Mouse (Mus musculus): ENCODE measurements around the gene Gzmm. TPM values are rescaled to one million over a fixed set of nuclear protein-coding genes. Genes with fewer than 3 reads are reported as not detected.
A peak's percentile ranks its signal among the peaks of the same experiment; 100 is the strongest.
"Not testable (repeated sequence)": the region's sequence is repeated elsewhere in the genome, so short reads cannot be mapped to it uniquely, and the experiment has no call there.

The Gzmm gene
- polyA plus RNA-seq, 1 experiment from 2014 or later, result 0.65 TPM

- WGBS, result 70% methylated on average over 13 of the region's 13 CpGs
These were observed 6.7 kb downstream of the Gzmm start for GRCm38 (mm10) chr10:79695231-79696128.

DNA sequence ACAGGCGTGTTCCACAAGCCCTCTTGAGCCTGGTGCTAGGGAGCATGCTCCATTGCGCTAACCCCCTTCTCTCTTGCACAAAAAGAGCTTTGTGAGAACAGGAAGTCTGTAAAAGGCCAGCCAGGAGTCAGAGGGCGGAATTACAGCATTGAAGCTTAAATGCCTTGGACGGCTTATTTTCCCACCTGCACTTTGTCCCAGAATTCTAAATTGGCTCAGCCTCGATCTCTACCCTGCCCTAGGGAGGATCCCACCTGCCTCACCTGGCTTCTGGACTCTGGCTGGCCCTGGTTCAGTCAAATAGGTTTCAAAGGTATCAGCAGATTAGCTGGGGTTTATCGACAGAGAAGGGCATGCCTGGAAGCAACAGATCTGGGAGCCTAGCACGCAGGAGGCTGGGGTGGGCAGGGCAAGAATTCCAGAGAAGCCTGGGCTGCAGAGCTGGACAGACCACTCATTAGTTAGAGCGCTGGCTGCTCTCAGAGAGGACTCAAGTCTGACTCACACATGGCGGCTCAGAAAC, 7.4 kb downstream of the Gzmm start:
- no peaks in the 10 kb centered on the region for H3K36me3 ChIP-seq
- no peak overlapping the region for H3K27ac ChIP-seq
- WGBS, result 63% methylated on average over 9 of the region's 9 CpGs
- H3K9me3 ChIP-seq, result 0 out of 2 replicates have a peak, but pooled peaks cover 3% of the 10 kb centered on the region
- no peak overlapping the region for H3K9ac ChIP-seq
- no peak for ATAC-seq (ENCODE audit: low FRiP score, low read depth)
- H3K4me2 ChIP-seq (replicated peaks), result no peak overlapping the region
- H3K4me1 ChIP-seq, result 0 out of 2 replicates have a peak, but pooled peaks cover 4% of the 10 kb centered on the region
- H3K4me3 ChIP-seq, result no peak overlapping the region
- no peaks in the 10 kb centered on the region for H3K27me3 ChIP-seq (replicated peaks)

More at GRCm38 (mm10) chr10:79695231-79696128, 6.7 kb downstream of the Gzmm start:
- Histone ChIP-seq H3K4me1 (0 out of 2 replicates have a peak, but pooled peaks cover 4% of the 10 kb centered on the region), H3K4me3 (no peak overlapping the region), H3K4me2 (replicated peaks) (no peak overlapping the region), H3K27ac (no peak overlapping the region), H3K27me3 (replicated peaks) (no peaks in the 10 kb centered on the region), H3K9me3 (0 out of 2 replicates have a peak, but pooled peaks cover 3% of the 10 kb centered on the region), H3K36me3 (no peaks in the 10 kb centered on the region), H3K9ac (no peak overlapping the region)
- no peak for ATAC-seq (ENCODE audit: low FRiP score, low read depth)

- Histone ChIP-seq H3K4me1 (0 out of 2 replicates have a peak, but pooled peaks cover 4% of the 10 kb centered on the region), H3K27ac (no peak overlapping the region), H3K9ac (no peak overlapping the region), H3K4me3 (no peak overlapping the region), H3K4me2 (replicated peaks) (no peak overlapping the region), H3K9me3 (no peaks in the 10 kb centered on the region), H3K27me3 (replicated peaks) (no peaks in the 10 kb centered on the region), H3K36me3 (no peaks in the 10 kb centered on the region)
- WGBS, result 76% methylated on average over 6 of the region's 6 CpGs
- no peak for ATAC-seq (ENCODE audit: low FRiP score, low read depth)
These were observed 9.1 kb downstream of the Gzmm start for GRCm38 (mm10) chr10:79697916-79698315.

DNA sequence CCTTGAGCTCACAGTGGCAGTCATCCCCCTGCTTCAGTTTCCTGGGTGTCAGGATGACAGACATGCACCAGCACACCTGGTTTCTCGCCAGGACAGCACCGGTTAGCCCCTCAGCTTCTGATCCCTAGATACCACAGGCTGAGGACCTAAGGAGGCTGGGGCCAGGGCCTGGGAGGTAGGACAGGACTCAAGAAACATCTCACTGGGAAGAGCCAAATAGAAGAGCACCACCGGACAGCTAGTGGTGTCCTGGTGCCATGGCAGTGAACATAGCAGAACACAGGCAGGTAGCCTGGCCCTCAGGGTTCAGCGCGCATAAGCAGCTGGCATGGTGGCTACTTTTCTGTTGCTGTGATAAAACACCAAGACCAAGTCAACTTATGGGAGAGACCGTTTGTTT, 9.6 kb downstream of the Gzmm start:
- Histone ChIP-seq H3K4me1 (0 out of 2 replicates have a peak, but pooled peaks cover 4% of the 10 kb centered on the region), H3K4me2 (replicated peaks) (no peak overlapping the region), H3K4me3 (no peak overlapping the region), H3K27me3 (replicated peaks) (no peaks in the 10 kb centered on the region), H3K36me3 (no peaks in the 10 kb centered on the region), H3K27ac (no peak overlapping the region), H3K9me3 (no peaks in the 10 kb centered on the region), H3K9ac (no peak overlapping the region)
- no peak for ATAC-seq (ENCODE audit: low FRiP score, low read depth)
- 94% methylated on average over 6 of the region's 6 CpGs for WGBS

DNA sequence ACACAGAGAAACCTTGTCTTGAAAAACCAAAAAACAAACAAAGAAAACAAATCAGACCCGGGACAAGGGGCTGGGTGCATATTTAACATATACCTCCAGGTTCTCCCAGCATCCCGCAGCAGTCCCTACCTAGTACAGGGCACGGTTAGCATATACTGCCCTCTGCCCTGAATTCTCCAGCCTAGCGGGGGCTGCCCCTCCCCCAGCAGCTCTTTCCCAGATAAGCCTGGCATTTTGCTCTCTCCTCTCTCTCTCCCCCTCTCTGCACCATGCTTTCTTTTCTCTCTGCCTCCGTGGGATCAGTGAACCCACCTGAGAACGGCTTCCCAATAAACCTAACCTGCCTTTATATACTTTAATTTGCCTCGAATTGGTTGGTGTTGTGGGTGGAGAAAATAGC, 11.9 kb downstream of the Gzmm start:
- Histone ChIP-seq H3K4me3 (no peak overlapping the region), H3K4me2 (replicated peaks) (no peak overlapping the region), H3K9ac (no peak overlapping the region), H3K4me1 (peaks cover 12% of the 10 kb centered on the region), H3K27me3 (replicated peaks) (no peaks in the 10 kb centered on the region), H3K36me3 (no peaks in the 10 kb centered on the region), H3K27ac (no peak overlapping the region), H3K9me3 (no peaks in the 10 kb centered on the region)
- no peak for ATAC-seq (ENCODE audit: low FRiP score, low read depth)
- 59% methylated on average over 7 of the region's 7 CpGs for WGBS

DNA sequence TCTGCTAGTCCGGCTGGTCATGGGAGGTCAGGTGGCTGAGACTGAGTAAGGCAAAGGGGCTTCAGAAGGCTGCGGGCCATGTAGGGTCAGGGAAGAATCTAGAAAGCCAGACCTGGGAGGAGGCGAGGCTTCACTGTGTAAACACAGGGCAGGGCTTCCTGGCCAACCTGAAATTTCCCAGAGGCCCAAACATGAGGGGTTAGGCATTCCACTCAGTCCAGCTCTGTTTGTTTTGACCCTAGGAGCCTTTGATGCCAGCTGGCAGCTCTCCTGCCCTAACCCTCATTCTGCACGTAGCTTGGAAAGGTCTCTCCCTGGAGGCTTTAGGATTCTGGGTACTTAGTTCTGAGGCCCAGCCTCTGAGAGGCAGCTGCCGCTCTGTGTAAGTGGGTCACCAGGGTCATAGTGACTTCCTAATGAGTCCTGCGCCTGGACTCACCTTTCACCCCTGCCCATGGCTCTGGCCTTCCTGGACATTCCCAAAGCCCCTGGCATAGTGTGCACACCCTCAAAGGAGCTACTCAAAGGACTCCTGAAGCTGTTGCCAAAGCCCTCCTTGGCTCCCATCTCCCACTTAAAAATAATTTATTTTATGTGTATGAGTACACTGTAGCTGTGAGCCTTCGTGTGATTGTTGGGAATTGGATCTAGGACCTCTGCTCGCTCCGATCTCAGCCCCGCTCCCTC, 12.8 kb downstream of the Gzmm start:
- H3K4me2 ChIP-seq (replicated peaks), result no peak overlapping the region
- no peaks in the 10 kb centered on the region for H3K36me3 ChIP-seq
- 65% methylated on average over 10 of the region's 10 CpGs for WGBS
- H3K27ac ChIP-seq, result no peak overlapping the region
- no peaks in the 10 kb centered on the region for H3K9me3 ChIP-seq
- no peak for ATAC-seq (ENCODE audit: low FRiP score, low read depth)
- no peak overlapping the region for H3K9ac ChIP-seq
- no peak overlapping the region for H3K4me3 ChIP-seq
- no peaks in the 10 kb centered on the region for H3K27me3 ChIP-seq (replicated peaks)
- H3K4me1 ChIP-seq, result peaks cover 17% of the 10 kb centered on the region

DNA sequence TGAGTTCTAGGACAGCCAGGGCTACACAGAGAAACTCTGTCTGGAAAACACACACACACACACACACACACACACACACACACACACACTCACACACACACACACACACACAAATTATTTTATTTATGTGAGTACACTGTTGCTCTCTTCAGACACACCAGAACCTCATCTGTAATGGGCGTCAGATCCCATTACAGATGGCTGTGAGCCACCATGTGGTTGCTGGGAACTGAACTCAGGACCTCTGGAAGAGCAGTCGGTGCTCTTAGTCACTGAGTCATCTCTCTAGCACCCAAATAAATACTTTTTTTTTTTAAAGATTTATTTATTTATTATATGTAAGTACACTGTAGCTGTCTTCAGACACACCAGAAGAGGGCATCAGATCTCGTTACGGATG, 14.2 kb downstream of the Gzmm start:
- H3K27ac ChIP-seq; H3K4me2 ChIP-seq (replicated peaks); H3K4me3 ChIP-seq; H3K36me3 ChIP-seq; H3K9ac ChIP-seq; H3K27me3 ChIP-seq (replicated peaks); H3K9me3 ChIP-seq; ATAC-seq (ENCODE audit: low FRiP score, low read depth): not testable (repeated sequence)
- H3K4me1 ChIP-seq, result peaks cover 27% of the 10 kb centered on the region
- WGBS, result 86% methylated on average over 4 of the region's 4 CpGs

- H3K36me3 ChIP-seq, result peaks cover 1% of the 10 kb centered on the region
- no peaks in the 10 kb centered on the region for H3K27me3 ChIP-seq (replicated peaks)
- H3K9ac ChIP-seq, result no peak overlapping the region
- H3K9me3 ChIP-seq, result no peaks in the 10 kb centered on the region
- no peak; the same call in 1 of the 2 replicates for ATAC-seq (ENCODE audit: low FRiP score, low read depth)
- no peak overlapping the region for H3K27ac ChIP-seq
- H3K4me3 ChIP-seq, result peak overlapping the region; percentile 65; the same call in 1 of the 2 replicates
- 77% methylated on average over 10 of the region's 10 CpGs for WGBS
- peaks cover 27% of the 10 kb centered on the region for H3K4me1 ChIP-seq
- H3K4me2 ChIP-seq (replicated peaks), result peak overlapping the region; percentile 95
These were observed 14.7 kb downstream of the Gzmm start for GRCm38 (mm10) chr10:79703541-79703940.

GRCm38 (mm10) chr10:79704065-79704969, 15.5 kb downstream of the Gzmm start, which contains the start of gene Bsg:
TSS of gene Bsg (plus strand) at chr10:79704491.
- Histone ChIP-seq H3K4me1 (peaks cover 31% of the 10 kb centered on the region), H3K27me3 (replicated peaks) (no peaks in the 10 kb centered on the region), H3K9ac (peak within 1 kb of the TSS; percentile 80), H3K4me2 (replicated peaks) (peak within 1 kb of the TSS; percentile 95), H3K4me3 (peak within 1 kb of the TSS; percentile 65), H3K36me3 (peaks cover 9% of the 10 kb centered on the region), H3K9me3 (no peaks in the 10 kb centered on the region), H3K27ac (no peak within 1 kb of the TSS)
- ATAC-seq (ENCODE audit: low FRiP score, low read depth), result peak; percentile 95
- under 1% methylated on average over 65 of the region's 65 CpGs for WGBS

GRCm38 (mm10) chr10:79704970-79705360, 16.1 kb downstream of the Gzmm start:
- ATAC-seq (ENCODE audit: low FRiP score, low read depth), result peak; percentile 7
- H3K27ac ChIP-seq, result no peak overlapping the region
- peaks cover 31% of the 10 kb centered on the region for H3K4me1 ChIP-seq
- peak overlapping the region; percentile 80 for H3K9ac ChIP-seq
- peak overlapping the region; percentile 95 for H3K4me2 ChIP-seq (replicated peaks)
- peaks cover 16% of the 10 kb centered on the region for H3K36me3 ChIP-seq
- 8% methylated on average over 10 of the region's 10 CpGs for WGBS
- no peaks in the 10 kb centered on the region for H3K27me3 ChIP-seq (replicated peaks)
- peak overlapping the region; percentile 65 for H3K4me3 ChIP-seq
- no peaks in the 10 kb centered on the region for H3K9me3 ChIP-seq

DNA sequence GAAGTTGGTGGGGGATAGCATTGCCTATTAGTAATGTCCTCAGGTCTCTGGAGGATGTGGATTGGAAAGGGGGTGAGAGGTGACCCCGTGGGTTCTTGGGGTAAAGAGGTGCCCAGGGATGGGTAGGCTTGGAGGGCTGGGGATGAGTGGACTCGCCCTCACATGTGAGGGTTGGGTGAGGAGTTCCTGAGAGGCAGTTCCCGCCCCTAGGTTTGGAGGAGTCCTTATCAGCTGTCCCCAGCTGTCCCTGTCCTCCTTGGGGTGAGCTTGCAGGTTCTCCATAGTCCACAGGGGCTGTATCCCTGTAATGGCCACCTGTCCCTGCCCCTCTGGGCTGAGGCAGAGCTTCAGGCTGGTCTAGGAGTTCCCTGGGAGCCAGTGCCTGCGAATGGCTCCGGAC, 17.1 kb downstream of the Gzmm start:
- H3K4me2 ChIP-seq (replicated peaks), result peak overlapping the region; percentile 95
- 85% methylated on average over 5 of the region's 5 CpGs for WGBS
- peak overlapping the region; percentile 65 for H3K4me3 ChIP-seq
- no peaks in the 10 kb centered on the region for H3K9me3 ChIP-seq
- peak overlapping the region; percentile 80 for H3K9ac ChIP-seq
- no peak overlapping the region for H3K27ac ChIP-seq
- ATAC-seq (ENCODE audit: low FRiP score, low read depth), result no peak
- peaks cover 26% of the 10 kb centered on the region for H3K36me3 ChIP-seq
- no peaks in the 10 kb centered on the region for H3K27me3 ChIP-seq (replicated peaks)
- H3K4me1 ChIP-seq, result peaks cover 31% of the 10 kb centered on the region
